ENCODE assay signal across 8 mouse cellular contexts in the genomic region with DNA sequence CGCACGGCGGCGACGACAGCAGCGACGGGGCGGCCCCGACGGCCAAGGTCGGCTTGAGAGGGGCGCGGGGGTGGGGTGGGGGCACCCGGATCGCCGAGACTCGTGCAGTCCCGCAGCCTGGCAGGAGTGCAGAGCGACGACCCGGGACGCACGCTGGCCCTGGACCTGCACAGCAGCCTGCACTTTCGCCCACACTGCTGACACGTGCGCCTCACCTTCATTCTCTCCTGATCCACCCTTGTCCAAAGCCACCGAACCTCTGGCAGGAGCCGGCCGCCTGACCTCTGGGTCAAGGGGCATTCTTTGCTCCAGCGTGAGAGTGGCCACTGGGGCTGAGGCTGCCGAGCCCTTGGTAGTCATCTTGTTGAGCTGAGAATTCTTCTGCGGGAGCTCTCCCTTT. TPM values are rescaled to one million over a fixed set of nuclear protein-coding genes. Genes with fewer than 3 reads are reported as not detected.
DNase-seq lines count a peak whose midpoint lies in the region; ATAC-seq and TF ChIP-seq lines count a peak whose summit lies in the region.

No protein-coding gene starts in this region.

- peaks cover 30% of the 10 kb centered on the region for H3K27me3 ChIP-seq in lung, embryonic 15.5 days
- peaks cover 23% of the 10 kb centered on the region for H3K27me3 ChIP-seq in hindbrain, embryonic 11.5 days (ENCODE audit: control insufficient read depth, insufficient read depth, low read length)
- peaks cover 31% of the 10 kb centered on the region for H3K27me3 ChIP-seq in limb, embryonic 11.5 days (ENCODE audit: control insufficient read depth, insufficient read depth, low read length)

- H3K4me3 ChIP-seq in lung, embryonic 15.5 days: peak overlapping the region; percentile 75
- peak overlapping the region; percentile 62 for H3K4me3 ChIP-seq in hindbrain, embryonic 11.5 days (ENCODE audit: low read depth, low read length)
- peak overlapping the region; percentile 54 for H3K4me3 ChIP-seq in limb, embryonic 11.5 days (ENCODE audit: low read depth, low read length)
- H3K4me3 ChIP-seq in olfactory bulb, adult 2 months (ENCODE audit: insufficient read depth, low read depth, low read length): peak overlapping the region; percentile 64

- no peaks in the 10 kb centered on the region for H3K9me3 ChIP-seq in lung, embryonic 15.5 days
- no peaks in the 10 kb centered on the region for H3K9me3 ChIP-seq in hindbrain, embryonic 11.5 days (ENCODE audit: control insufficient read depth, low read length)
- H3K9me3 ChIP-seq in limb, embryonic 11.5 days (ENCODE audit: control insufficient read depth, low read length): no peaks in the 10 kb centered on the region

- H3K27ac ChIP-seq in lung, embryonic 15.5 days: peak overlapping the region; percentile 88; the same call in 1 of the 2 replicates
- no peak overlapping the region for H3K27ac ChIP-seq in hindbrain, embryonic 11.5 days (ENCODE audit: low read depth, low read length)
- no peak overlapping the region for H3K27ac ChIP-seq in limb, embryonic 11.5 days (replicated peaks; ENCODE audit: low read depth, low read length)
- no peak overlapping the region for H3K27ac ChIP-seq in olfactory bulb, adult 2 months (ENCODE audit: insufficient read depth, low read depth, low read length)

- no peak for DNase-seq in lung, postnatal 4 days
- DNase-seq in hindbrain, embryonic 11.5 days (ENCODE audit: low spot score): no peak
- peak; percentile 45 for DNase-seq in limb, embryonic 11.5 days (ENCODE audit: low spot score)
- DNase-seq in urinary bladder, postnatal 25 days (ENCODE audit: low spot score): no peak
- no peak for DNase-seq in cerebellum, adult 9-11 months

- peak overlapping the region; percentile 90 for H3K4me2 ChIP-seq in lung, embryonic 15.5 days
- peak overlapping the region; percentile 96 for H3K4me2 ChIP-seq in hindbrain, embryonic 11.5 days (replicated peaks; ENCODE audit: low read depth, low read length)
- peak overlapping the region; percentile 88 for H3K4me2 ChIP-seq in limb, embryonic 11.5 days (ENCODE audit: low read depth, severe bottlenecking)

- 11% methylated on average over 32 of the region's 32 CpGs for WGBS in lung, embryonic 15.5 days
- WGBS in hindbrain, embryonic 11.5 days: 9% methylated on average over 32 of the region's 32 CpGs
- WGBS in limb, embryonic 11.5 days: 12% methylated on average over 32 of the region's 32 CpGs
- 21% methylated on average over 32 of the region's 32 CpGs for WGBS in olfactory bulb, adult 2 months

- peak; percentile 20; the same call in 1 of the 2 replicates for ATAC-seq in lung, embryonic 15.5 days (ENCODE audit: borderline replicate concordance, extremely low read depth, low FRiP score, low TSS enrichment)
- ATAC-seq in hindbrain, embryonic 11.5 days (ENCODE audit: low FRiP score): peak; percentile 36
- no peak for ATAC-seq in limb, embryonic 11.5 days (ENCODE audit: insufficient number of reproducible peaks, low FRiP score, low TSS enrichment, low read depth)
- no peak for ATAC-seq in frontal cortex, adult (ENCODE audit: low TSS enrichment)

- TF ChIP-seq POLR2A in olfactory bulb, adult 2 months (IDR thresholded peaks at IDR 0.05; ENCODE audit: insufficient read depth, low read depth, low read length): no peak

- H3K36me3 ChIP-seq in lung, embryonic 15.5 days: no peaks in the 10 kb centered on the region
- H3K36me3 ChIP-seq in hindbrain, embryonic 11.5 days (ENCODE audit: control insufficient read depth, insufficient read depth, low read length): no peaks in the 10 kb centered on the region
- no peaks in the 10 kb centered on the region for H3K36me3 ChIP-seq in limb, embryonic 11.5 days (ENCODE audit: control insufficient read depth, insufficient read depth, low read length)

- no peak for TF ChIP-seq CTCF in olfactory bulb, adult 2 months (IDR thresholded peaks at IDR 0.05; ENCODE audit: insufficient read depth, low read depth, low read length)

- peak overlapping the region; percentile 62 for H3K9ac ChIP-seq in lung, embryonic 15.5 days
- peak overlapping the region; percentile 75; the same call in 1 of the 2 replicates for H3K9ac ChIP-seq in hindbrain, embryonic 11.5 days (ENCODE audit: low read depth, low read length)
- H3K9ac ChIP-seq in limb, embryonic 11.5 days (ENCODE audit: low read length): peak overlapping the region; percentile 80; the same call in 1 of the 2 replicates

- peaks cover 19% of the 10 kb centered on the region for H3K4me1 ChIP-seq in lung, embryonic 15.5 days
- H3K4me1 ChIP-seq in hindbrain, embryonic 11.5 days (replicated peaks; ENCODE audit: control insufficient read depth, insufficient read depth, low read length): no peaks in the 10 kb centered on the region
- H3K4me1 ChIP-seq in limb, embryonic 11.5 days (ENCODE audit: control insufficient read depth, insufficient read depth, low read length): peaks cover 3% of the 10 kb centered on the region; the same call in 1 of the 2 replicates
- peaks cover 24% of the 10 kb centered on the region for H3K4me1 ChIP-seq in olfactory bulb, adult 2 months (ENCODE audit: control insufficient read depth, insufficient read depth, low read length)

RNA-seq across cellular contexts. Expression of a gene that starts 15.1 kb away (rescaled TPM):
- polyA plus RNA-seq in lung, embryonic 15.5 days (2015; fragmentation: Nextera tagmentation; extraction: Ambion mirVana): 3.0 and 3.2 TPM in 2 replicates
- polyA plus RNA-seq in hindbrain, embryonic 11.5 days (2014; fragmentation: Nextera tagmentation; extraction: Ambion mirVana): 2.0 and 2.2 TPM in 2 replicates
- 2.8 and 3.5 TPM in 2 replicates for polyA plus RNA-seq in limb, embryonic 11.5 days (2014; fragmentation: Nextera tagmentation; extraction: Ambion mirVana)
- not detected in 2 replicates for polyA plus RNA-seq in olfactory bulb, adult 2 months (2012; ENCODE audit: insufficient read depth, insufficient read length, low replicate concordance, missing spikeins)

RNA-seq across cellular contexts. Expression of a gene that starts 24.5 kb away (rescaled TPM):
- 1.7 and 3.4 TPM in 2 replicates for polyA plus RNA-seq in lung, embryonic 15.5 days (2015; fragmentation: Nextera tagmentation; extraction: Ambion mirVana)
- polyA plus RNA-seq in hindbrain, embryonic 11.5 days (2014; fragmentation: Nextera tagmentation; extraction: Ambion mirVana): 0.52 and 0.65 TPM in 2 replicates
- 1.6 and 2.0 TPM in 2 replicates for polyA plus RNA-seq in limb, embryonic 11.5 days (2014; fragmentation: Nextera tagmentation; extraction: Ambion mirVana)
- not detected in 2 replicates for polyA plus RNA-seq in olfactory bulb, adult 2 months (2012; ENCODE audit: insufficient read depth, insufficient read length, low replicate concordance, missing spikeins)

Comparison
In these comparisons a context has a peak if more than half of its experiments do, and no peak if none do; other contexts are left out.
1. ATAC-seq: peak in lung, embryonic 15.5 days (single experiment) and hindbrain, embryonic 11.5 days (single experiment); none in limb, embryonic 11.5 days (single experiment) and frontal cortex, adult (single experiment).
2. Peak in every context shown above with its lines, with median percentiles within 50 percentile points of each other: H3K4me2 ChIP-seq, H3K4me3 ChIP-seq and H3K9ac ChIP-seq.